Mouse (Mus musculus): ENCODE results near the gene Adamtsl3. TPM values are rescaled to one million over a fixed set of nuclear protein-coding genes. Genes with fewer than 3 reads are reported as not detected.

Gene Adamtsl3
- total RNA-seq, 2 experiments from 2014 or later, result 1.4 to 3.2 TPM

DNA sequence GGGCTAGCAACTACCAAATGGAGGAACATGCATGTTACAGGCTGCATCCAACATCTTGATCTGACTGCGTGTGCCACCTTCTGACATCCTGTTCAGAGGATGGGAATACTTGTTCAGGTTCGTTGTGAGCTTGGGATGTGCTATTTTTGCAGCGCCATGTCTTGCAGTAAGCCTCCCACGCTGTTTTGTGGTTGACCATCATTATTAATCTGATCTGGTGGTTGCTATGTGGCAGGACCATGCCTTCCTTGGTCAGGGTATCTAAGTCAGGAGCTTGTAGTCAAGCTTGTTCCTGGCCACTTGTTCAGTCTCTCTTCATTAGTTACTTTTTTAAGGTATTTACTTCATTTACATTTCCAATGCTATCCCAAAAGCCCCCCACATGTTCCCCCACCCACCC, 24.7 kb downstream of the Adamtsl3 start:
- no peak for DNase-seq (ENCODE audit: low spot score in 2 of 2)

DNA sequence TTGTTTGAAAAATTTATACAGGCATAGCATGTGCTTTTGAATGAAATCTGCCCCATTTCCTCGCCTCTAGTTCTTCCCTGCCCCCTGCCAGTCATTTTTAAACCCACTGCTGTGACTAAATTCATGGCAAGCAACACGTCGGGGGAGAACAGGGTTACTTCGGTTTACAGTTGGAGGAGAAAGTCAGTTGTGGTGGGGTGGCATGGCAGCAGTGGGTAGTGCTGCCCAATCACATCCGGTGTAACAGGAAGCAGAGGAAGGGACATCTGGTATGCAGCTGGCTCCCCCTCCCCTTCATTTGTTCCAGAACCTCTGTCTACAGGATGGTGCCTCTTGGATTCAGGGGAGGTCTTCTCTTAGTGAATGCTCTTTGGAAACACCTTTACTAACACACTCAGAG, 25.6 kb downstream of the Adamtsl3 start:
- DNase-seq (ENCODE audit: low spot score in 2 of 2), result no peak

DNA sequence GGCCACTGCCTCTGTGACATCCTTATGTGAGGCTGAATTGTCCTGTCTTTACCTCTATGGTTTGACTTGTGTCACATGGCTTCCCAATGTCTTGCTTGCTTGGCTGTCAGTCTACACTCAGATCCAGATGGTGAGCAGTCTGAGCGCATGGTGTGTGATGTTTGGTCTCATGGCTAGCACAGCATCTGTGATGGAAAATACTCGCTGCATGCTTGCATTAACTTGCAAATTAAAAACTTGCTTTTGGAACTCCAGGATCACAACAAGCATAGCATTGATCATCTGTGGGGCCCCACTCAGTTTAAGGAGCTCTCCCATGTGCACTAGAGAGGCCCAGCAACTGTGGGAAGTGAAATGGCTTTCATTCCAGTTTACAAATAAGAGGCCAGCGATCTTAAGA, 29.1 kb downstream of the Adamtsl3 start:
- no peak for DNase-seq (ENCODE audit: low spot score in 2 of 2)

DNA sequence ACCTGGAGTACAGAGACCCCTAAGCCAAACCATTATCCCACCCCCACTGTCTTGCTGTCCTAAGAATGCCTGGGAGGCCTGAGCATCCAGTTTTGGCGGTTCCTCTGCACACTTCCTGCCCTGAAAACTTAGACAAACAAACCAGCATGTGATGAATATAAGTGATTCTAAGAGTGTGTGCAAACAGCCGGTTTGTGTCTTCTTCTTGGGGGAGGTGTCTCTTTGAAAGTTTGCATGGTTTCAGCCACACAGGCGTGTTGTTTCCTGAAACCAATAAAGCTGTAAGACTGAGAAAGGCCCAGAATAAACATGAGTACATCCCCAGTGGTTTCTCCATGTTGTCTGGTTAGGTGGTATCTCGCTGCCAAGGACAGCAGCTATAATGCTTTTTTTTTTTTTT, 30.6 kb downstream of the Adamtsl3 start:
- no peak for DNase-seq (ENCODE audit: low spot score in 2 of 2)

DNA sequence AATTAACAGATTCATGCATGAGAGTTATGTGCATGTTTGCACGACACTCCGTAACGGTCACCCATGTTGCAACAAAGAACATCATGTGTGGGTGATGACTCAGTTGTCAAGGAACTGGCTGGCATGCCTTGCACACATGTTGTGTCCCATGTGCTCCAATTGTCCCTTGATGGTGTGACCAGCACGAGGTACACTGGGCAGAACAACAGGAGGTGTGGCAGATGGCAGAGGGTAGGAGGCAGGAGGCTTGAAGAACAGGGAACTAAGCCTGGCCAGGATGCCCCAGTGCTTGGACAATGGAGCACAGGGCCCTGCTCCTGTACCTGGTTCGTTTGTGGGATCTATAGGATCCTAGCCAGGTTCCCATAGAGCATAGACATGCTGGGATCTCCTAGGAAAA, 31.0 kb downstream of the Adamtsl3 start:
- DNase-seq (ENCODE audit: low spot score in 2 of 2), result no peak

DNA sequence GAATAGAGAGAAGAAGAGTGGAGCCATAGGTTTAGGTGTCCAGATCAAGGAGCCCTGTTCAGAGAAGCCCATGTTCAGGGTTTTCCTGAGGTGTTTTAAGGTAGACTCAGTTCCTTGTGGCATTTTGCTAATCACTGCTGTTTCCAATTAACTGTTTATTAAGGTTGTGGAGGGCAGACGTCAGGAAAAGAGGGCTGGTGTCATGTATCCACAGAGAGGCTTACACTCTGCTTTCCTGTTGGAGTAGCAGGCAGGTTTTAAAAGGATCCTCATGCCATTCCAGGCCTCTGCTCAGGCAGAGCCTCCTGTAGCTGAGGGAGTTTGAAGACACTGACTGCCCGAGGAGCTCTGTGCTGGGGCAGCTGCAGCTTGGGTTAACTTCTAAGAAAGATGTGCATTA, 32.6 kb downstream of the Adamtsl3 start:
- DNase-seq (ENCODE audit: low spot score in 2 of 2), result no peak

DNA sequence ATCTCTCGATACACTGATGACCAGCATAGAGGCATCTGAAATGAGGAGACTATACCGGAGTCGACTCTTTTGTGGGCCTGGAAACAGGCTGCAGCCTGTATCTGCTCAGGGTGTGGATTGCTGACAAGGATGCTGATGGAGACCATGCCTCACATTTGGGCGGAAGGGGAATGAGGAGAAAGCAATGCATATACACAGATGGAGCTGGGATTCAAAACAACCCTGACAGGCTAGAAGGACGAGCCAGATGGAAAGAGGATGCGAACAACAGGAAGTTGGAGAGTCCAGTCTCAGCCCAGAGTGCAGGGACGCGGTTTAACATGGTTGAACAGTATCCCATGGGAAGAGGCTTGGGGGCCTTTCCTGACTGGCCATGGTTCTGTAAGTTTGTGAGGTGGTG, 34.6 kb downstream of the Adamtsl3 start:
- DNase-seq (ENCODE audit: low spot score in 2 of 2), result no peak

DNA sequence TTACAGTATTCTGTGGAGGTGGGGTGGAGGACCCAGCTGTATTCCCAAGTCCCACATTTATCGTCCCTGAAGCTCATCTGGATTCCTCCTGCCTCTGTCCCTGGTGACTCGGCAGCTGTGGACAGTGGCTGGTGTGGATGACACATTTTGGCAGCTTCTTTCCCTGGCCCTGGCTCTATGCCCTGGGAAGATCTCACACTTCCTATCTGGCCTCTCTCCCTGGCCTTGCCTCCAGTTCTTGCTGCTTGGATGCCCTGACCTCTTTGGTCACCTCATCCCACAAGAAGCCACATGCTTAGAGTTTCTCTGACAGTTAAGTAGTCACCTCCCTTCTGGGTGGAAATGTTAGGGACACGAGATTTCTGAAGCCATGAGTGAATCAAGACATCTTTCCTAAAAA, 35.9 kb downstream of the Adamtsl3 start:
- DNase-seq (ENCODE audit: low spot score in 2 of 2), result no peak

DNA sequence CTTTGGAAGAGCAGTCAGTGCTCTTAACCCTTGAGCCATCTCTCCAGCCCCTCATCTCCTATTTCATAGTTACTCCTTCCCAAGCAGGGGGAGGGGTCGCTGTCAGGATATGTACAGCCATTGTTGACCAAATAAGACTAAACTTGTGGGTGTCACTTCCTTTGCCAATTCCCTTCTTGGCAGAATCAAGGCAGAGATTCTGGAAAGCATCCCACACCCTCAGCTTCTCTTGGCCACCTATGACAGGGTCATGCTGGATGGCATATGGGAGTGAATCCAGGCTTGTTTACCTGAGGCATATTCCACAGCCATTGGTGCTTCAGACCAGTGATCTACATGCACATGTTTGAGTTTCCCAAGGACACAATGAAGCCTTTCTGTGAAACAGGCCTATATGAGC, 42.8 kb downstream of the Adamtsl3 start:
- DNase-seq (ENCODE audit: low spot score in 2 of 2), result no peak

DNA sequence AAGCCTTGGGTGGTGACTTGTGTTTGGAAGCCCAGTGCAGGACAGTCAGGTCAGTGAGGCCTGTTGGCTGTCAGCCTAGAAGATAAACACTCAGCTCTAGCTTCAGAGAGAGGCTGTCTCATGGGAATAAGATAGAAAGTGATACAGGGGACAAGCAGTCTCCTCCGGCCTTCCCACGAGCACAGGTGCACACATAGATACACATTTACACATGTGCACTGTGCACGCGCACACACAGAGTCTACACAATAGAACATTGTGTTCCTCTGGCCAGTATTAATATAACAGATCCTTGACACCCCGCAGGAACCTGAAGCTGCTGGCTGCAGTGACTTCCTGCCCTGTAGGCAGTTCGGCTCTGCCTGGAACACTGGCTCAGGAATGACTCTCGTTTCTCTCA, 44.3 kb downstream of the Adamtsl3 start:
- no peak for DNase-seq (ENCODE audit: low spot score in 2 of 2)

DNA sequence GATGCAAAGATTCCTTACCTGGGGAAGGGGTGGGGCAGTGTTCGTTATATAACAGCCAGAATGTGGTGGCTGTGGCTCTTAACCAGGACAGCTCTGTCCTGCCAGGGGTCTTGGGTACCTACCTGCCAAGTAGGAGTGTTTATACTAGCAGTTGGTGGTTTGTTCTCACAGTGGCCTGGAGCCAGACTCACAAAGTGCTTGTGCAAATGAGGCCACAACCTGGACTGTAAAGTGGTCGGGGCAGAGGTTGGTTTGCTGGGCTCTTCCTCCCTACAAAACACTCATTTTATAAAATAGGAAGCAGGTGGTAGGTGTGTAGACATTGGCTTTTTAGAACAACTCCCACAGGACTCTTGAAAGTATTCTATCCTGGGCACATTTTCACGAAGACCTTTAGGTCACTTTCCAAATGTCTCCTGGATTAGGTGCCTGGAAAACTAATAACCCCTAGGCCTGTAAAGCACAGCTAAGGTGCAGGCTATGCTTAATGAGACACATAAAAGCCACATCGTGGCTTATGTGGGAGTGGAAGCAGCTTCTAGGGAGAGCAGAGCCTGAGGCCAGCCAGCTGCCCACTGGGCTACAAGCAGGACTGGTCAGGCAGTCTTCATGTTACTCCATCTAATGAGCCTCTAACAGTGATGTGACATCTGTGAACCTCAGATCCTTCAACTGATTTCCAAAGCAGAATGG, 47.5 kb downstream of the Adamtsl3 start:
- no peak for DNase-seq (ENCODE audit: low spot score in 2 of 2)

DNA sequence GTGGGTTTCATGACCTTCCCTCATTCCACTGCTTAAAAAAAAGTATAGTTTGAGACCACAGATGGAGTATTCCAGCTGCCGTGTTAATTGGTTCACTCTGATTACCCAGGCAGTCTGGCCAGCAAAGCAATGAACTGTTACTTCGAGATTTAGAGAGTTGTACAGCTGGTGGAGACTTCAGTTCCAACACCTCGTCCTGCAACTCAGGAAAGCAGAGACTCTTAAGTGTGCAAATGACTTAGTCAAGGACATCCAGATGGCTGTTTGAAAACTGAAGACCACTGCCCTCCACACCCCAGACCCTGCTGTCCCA, 48.0 kb downstream of the Adamtsl3 start:
- no peak for DNase-seq (ENCODE audit: low spot score in 2 of 2)

DNA sequence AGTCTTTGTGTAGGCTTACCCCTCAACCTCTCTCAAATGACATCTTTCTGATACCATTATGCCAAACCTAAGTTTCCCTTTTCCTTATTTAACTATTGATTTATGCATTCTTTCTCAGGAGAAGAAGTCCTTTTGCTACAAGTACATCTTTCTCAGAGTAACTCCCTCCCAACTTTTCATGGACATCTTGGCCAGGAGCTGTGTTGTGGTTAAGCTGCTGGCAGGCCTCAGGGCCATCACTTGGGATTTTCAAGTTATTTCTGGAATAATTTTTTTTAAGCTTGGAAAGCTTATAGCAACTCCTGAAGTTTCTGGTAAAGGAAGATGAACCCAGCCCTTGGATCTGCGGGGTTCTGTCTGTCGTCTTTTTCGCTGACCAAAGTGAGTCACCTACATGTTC, 51.6 kb downstream of the Adamtsl3 start:
- DNase-seq (ENCODE audit: low spot score in 2 of 2), result no peak

DNA sequence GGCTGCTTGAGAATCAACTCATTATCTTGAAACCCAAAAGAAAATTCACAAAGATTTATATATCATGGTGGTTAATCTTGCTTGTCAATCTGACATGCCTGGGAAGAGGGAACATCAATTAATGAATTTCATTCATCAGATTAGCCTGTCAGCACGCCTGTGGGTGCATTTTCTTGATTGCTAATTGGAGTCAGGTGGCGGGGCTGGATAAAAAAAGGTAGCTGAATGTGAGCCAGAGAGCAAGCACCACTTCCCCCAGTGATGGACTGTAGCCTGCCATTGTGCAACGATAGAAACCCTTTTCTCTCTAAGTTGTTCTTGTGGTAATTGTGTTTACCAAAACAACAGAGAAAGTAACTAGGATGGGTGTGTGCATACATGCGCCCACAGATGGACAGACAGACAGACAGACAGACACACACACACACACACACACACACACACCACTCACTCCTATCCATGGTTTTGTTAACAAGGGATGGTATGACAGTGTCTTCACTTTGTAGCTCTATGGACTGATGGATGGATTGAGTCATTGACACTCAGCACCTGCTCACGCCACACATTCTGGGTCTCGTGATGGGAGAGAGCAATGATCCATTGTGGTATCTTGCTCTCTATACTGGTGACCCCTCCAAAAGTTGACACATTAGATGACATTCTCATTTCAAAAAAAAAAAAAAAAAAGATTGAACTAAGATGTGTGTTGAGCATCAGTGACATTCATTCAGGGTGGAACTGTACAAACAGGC, 59.1 kb downstream of the Adamtsl3 start:
- DNase-seq (ENCODE audit: low spot score in 2 of 2), result no peak

DNA sequence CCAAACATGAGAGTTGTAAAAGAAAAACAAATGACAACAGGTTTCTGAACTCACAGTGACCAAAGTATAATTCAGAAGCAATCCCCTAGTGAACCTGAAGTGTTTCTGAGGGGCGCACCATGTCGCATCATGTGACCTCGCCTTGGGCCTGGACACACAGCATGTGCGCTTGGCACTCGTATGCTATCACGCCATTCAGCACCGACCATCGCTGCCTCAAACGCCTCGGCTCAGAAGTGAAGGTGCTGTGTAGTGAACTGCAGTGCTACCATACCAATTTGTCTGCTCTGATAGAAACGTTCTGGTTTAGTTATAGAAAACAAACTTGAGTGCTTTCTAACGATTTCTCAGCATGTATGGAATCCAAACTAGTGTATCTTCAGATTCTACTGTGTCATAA, 59.7 kb downstream of the Adamtsl3 start:
- no peak for DNase-seq (ENCODE audit: low spot score in 2 of 2)

DNA sequence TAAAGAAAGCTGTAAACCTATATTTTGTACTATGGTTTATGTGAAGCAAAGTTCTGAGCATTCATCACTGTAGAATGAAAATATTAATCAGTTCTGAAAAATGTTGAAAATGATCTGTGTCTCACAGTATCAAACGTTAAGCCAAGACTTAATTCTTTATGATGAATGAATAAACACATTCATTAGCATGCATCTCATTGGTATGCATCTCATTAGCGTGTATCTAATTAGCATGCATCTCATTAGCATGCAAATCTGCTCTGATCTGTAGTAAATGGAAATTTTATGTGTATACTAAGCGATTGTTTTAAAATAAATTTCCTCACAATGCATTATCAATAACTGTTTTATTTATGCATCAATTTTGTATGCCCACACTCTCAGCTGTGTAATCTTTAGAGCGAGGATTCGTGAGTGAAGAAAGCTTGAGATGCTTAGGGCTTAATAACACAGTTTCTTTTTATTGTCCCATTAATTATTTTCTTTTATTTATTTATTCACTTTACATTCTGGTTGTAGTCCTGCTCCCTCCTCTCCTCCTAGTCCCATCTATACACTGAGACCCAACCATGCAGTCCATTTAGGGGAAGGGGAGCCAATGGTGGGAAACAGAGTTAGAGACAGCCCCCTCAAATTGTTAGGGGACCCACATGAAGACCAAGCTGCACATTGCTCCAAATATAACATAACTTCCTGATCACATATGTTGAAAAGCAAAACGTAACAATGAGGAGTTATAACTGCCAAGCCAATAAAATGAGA, 60.4 kb downstream of the Adamtsl3 start:
- no peak for DNase-seq (ENCODE audit: low spot score in 2 of 2)

DNA sequence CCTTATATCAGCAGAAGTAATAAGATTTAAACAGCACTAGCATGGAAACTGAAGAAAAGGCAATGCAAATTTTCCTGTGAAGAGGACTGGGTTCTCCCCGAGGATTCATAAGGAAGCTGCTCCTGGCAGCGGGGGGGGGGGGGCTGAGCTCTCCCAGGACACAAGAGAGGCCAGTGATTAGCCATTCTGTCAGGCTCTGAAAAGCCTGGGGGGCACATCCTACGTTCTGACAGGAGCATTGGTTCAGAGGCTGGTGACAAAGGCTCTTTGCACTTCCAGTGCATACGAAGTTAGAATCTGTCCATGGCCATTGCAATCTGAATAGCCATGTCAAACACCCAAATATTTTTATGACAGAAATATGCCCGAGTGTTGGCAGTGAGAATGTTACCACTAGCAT, 61.4 kb downstream of the Adamtsl3 start:
- DNase-seq (ENCODE audit: low spot score in 2 of 2), result no peak

DNA sequence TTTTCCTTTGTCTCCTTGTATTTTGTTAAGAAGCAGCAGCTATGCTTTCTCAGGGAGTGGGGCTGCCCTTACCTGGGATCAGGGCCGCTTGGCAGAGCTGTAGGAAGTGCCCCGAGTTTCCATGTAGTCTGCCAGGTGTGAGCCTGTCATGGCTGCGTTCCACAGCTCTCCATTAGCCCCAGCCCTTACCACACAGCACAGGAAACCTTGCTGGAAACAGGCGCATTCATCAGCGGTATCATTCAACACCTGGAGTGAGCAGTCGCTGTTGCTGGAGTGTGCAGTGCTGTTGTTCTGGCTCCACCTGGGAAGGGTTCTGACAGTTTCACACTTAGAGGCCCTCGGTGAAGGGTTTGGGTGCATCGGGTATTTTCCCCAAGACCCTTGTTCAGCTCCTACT, 62.1 kb downstream of the Adamtsl3 start:
- no peak for DNase-seq (ENCODE audit: low spot score in 2 of 2)

DNA sequence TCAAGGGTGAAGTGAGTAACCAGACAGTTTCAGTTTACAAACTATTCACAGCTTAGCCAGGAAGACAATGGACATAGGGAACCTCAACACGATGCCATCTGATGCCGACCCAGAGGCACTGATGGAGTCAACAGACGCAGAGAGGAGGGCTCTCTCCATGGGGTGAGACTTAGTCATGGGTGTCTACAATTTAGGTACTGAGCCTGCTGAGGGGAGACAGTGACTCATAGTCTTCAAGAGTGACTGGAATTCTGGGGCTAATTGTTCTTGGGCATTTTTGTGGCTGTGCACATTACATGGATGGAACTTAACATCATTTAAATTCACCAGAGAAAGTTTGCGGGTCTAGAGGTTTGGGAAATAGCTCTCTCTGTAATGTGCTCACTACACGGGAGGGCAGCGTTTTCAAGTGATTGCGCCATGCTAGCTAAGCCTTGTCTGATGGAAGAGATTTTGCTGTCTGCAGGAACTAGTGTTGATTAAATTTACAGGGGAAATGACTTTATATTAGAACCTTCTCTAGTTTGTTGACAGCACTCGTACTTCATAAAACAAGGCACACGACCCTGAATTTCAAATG, 70.1 kb downstream of the Adamtsl3 start:
- no peak for DNase-seq (ENCODE audit: low spot score in 2 of 2)

DNA sequence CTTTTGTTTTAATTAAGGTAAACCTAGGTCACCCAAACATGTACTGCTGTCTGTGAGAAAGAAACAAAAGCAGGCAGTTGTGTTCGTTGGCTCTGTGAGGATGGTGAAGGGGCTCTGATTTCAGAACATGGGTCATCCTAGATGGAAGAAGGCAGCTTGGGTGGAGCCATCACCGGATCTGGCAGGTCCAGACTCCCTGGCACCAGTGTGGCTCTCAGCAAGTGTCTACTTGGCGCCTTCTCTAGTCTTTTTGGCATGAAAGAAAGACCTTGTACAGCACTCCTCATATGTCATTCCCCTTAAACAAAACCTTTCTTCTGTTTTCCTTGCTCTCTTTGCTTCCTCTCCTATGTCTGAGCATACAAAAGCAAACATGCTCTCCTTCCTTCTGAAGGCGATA, 75.5 kb downstream of the Adamtsl3 start:
- no peak for DNase-seq (ENCODE audit: low spot score in 2 of 2)

DNA sequence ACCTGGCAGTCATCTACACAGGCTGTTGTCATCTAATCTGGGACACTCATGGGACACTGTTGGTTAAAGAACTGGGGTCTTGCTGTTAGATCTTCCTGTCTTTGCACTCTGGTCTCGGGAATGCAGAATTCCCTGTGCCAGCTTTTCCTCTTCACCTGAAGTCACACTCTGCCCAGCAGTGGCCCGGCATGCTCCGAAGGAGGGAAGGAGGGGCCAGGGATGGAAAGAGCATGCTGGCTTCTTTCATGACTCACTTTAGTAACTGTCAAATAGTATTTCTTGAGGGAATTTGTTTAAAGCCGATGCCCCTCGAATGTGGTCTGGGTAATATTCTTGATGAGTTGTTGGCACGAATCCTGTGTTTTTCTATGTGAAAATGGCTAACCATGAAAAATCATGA, 81.2 kb downstream of the Adamtsl3 start:
- DNase-seq (ENCODE audit: low spot score in 2 of 2), result no peak

DNA sequence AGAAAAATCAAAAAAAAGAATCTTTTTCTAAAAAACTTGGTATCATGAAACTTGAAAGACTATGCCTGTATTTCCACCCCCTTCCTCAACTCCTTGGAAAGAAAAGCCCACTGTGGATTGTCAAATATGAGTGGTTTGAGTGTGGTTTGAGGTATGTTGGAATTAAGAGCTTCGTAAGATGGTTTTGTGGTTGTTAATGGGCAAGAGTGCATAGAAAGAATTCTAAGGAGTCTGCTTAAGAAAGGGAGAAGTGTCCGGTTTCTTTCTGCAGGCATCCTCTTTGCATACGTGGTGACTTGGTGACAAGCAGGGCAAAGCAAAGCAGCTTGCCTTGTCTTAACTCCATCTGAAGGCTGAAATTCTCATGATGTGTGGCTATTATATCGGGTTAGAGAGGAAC, 81.6 kb downstream of the Adamtsl3 start:
- DNase-seq (ENCODE audit: low spot score in 2 of 2), result no peak

Data from layer of hippocampus, postnatal 14 days (tissue).